Mouse (Mus musculus): ENCODE measurements at regions not wholly inside any gene's neighbourhood (a gene's known extent, or its start where the extent isn't known, plus 50 kb on each side); places are given as distances from the start of the nearest gene placed in this dataset.

DNA sequence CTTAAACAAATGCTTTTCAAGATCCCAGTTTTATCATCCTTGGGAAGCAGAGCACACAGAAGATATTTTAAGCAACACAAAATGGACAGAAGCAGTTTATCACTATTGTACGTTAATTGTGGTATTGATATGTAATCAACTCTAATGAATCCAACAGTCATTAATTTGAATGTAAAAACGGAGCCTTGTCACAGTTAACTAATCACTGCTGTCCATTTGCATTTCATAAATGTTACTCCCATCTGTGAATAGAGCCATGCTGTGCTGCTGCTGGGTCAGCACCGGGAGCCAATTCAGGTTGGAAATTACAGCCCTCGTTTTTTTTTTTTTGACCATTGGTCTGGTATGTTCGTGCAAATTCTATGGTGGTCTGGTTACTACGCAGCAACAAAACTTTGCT is 85.0 kb upstream of the Fbxo33 start:
- no peak for TF ChIP-seq EP300 (IDR thresholded peaks at IDR 0.05; ENCODE audit: low read depth)
- no peak for TF ChIP-seq CTCF (IDR thresholded peaks at IDR 0.05; ENCODE audit: low read depth)

Data from heart, postnatal 0 days (tissue).